Mouse (Mus musculus): ENCODE results near the gene Kcnh4.

DNA sequence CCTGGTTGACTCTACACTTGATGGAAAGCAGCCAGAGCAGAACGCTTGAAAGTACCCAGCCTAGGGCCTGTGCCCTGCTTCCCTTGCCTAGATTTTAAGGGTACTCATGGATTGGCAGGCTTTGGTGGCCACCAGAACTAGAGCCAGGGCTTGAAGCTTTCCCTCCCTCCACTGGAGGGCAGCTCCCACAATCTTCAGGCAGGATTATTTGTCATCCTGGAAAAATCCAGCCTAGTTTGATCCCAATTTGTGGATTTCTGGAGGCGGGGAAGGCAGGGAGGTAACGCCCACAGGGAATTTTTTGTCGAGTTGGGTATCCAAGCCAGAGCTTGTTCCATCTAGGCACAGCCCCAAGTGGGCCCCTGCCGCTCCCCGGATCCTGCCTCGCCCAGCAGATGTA lies 69.4 kb downstream of the Kcnh4 start:
- TF ChIP-seq CTCF (IDR thresholded peaks at IDR 0.05): peak; percentile 29
- no peak for TF ChIP-seq POLR2A (IDR thresholded peaks at IDR 0.05; ENCODE audit: insufficient read depth, low read depth, low read length)
